In genomic region chr3:153944335-153944990, GRCm38 (mm10) we compare ENCODE assay signal across 8 mouse cellular contexts. TPM values are rescaled to one million over a fixed set of nuclear protein-coding genes. Genes with fewer than 3 reads are reported as not detected.
A peak's percentile ranks its signal among the peaks of the same experiment; 100 is the strongest.
DNase-seq lines count a peak whose midpoint lies in the region; ATAC-seq and TF ChIP-seq lines count a peak whose summit lies in the region.

Acadm (minus strand) TSS chr3:153944632.

- H3K4me1 ChIP-seq in heart, embryonic 11.5 days (ENCODE audit: control insufficient read depth, insufficient read depth, low read length): peaks cover 9% of the 10 kb centered on the region
- H3K4me1 ChIP-seq in kidney, embryonic 16.5 days (ENCODE audit: insufficient read depth, low read length): peaks cover 14% of the 10 kb centered on the region
- peaks cover 15% of the 10 kb centered on the region for H3K4me1 ChIP-seq in liver, adult 2 months (ENCODE audit: control insufficient read depth, insufficient read depth, low read length)

- peak within 1 kb of the TSS; percentile 81 for H3K9ac ChIP-seq in heart, embryonic 11.5 days (ENCODE audit: low read depth, low read length)
- H3K9ac ChIP-seq in kidney, embryonic 16.5 days (replicated peaks; ENCODE audit: low read length): peak within 1 kb of the TSS; percentile 75
- peak within 1 kb of the TSS; percentile 88 for H3K9ac ChIP-seq in liver, adult 2 months (ENCODE audit: low read depth, low read length)

- under 1% methylated on average over 41 of the region's 41 CpGs for WGBS in heart, embryonic 11.5 days (ENCODE audit: insufficient replicate concordance)
- under 1% methylated on average over 41 of the region's 41 CpGs for WGBS in kidney, embryonic 16.5 days
- WGBS in liver, adult 2 months: under 1% methylated on average over 41 of the region's 41 CpGs

- peak within 1 kb of the TSS; percentile 90 for H3K27ac ChIP-seq in heart, embryonic 11.5 days (ENCODE audit: low read depth, low read length)
- H3K27ac ChIP-seq in kidney, embryonic 16.5 days (ENCODE audit: low read length): peak within 1 kb of the TSS; percentile 59
- H3K27ac ChIP-seq in liver, adult 2 months (replicated peaks; ENCODE audit: insufficient read depth, low read depth, low read length): peak within 1 kb of the TSS; percentile 86

- no peaks in the 10 kb centered on the region for H3K27me3 ChIP-seq in heart, embryonic 11.5 days (ENCODE audit: control insufficient read depth, insufficient read depth, low read length)
- H3K27me3 ChIP-seq in kidney, embryonic 16.5 days (ENCODE audit: insufficient read depth, low read length): no peaks in the 10 kb centered on the region
- H3K27me3 ChIP-seq in liver, adult 2 months (ENCODE audit: control insufficient read depth, insufficient read depth, low read length): no peaks in the 10 kb centered on the region
- no peaks in the 10 kb centered on the region for H3K27me3 ChIP-seq in myocyte (ENCODE audit: control insufficient read depth, insufficient read depth, insufficient read length)
- H3K27me3 ChIP-seq in splenic B cell, adult 2 months (ENCODE audit: control insufficient read depth, insufficient read depth, low read length, poor library complexity, severe bottlenecking): no peaks in the 10 kb centered on the region

- H3K36me3 ChIP-seq in heart, embryonic 11.5 days (ENCODE audit: control insufficient read depth, insufficient read depth, low read length): no peaks in the 10 kb centered on the region; the same call in 1 of the 2 replicates
- H3K36me3 ChIP-seq in kidney, embryonic 16.5 days (ENCODE audit: insufficient read depth, low read length): no peaks in the 10 kb centered on the region; the same call in 1 of the 2 replicates
- H3K36me3 ChIP-seq in liver, adult 2 months (ENCODE audit: control insufficient read depth, insufficient read depth, low read length): peaks cover 9% of the 10 kb centered on the region
- no peaks in the 10 kb centered on the region for H3K36me3 ChIP-seq in myocyte (ENCODE audit: control insufficient read depth, insufficient read depth)
- H3K36me3 ChIP-seq in splenic B cell, adult 2 months (ENCODE audit: control insufficient read depth, insufficient read depth, low read length, poor library complexity, severe bottlenecking): no peaks in the 10 kb centered on the region; the same call in 1 of the 2 replicates

- TF ChIP-seq CTCF in liver, adult 2 months (IDR thresholded peaks at IDR 0.05; ENCODE audit: low read depth, low read length): no peak

- no peaks in the 10 kb centered on the region for H3K9me3 ChIP-seq in heart, embryonic 11.5 days (replicated peaks; ENCODE audit: control insufficient read depth, low read length)
- H3K9me3 ChIP-seq in kidney, embryonic 16.5 days (ENCODE audit: low read length): no peaks in the 10 kb centered on the region

- peak within 1 kb of the TSS; percentile 29 for H3ac ChIP-seq in myocyte (ENCODE audit: control insufficient read depth, insufficient read length)

- H3K4me2 ChIP-seq in heart, embryonic 11.5 days: peak within 1 kb of the TSS; percentile 76
- H3K4me2 ChIP-seq in kidney, embryonic 16.5 days (replicated peaks; ENCODE audit: low read depth, low read length): peak within 1 kb of the TSS; percentile 51
- peak within 1 kb of the TSS; percentile 89 for H3K4me2 ChIP-seq in myocyte (ENCODE audit: low read depth)

- peak; percentile 91 for ATAC-seq in erythroblast, adult 5-6 weeks (replicated peaks; ENCODE audit: low FRiP score, poor library complexity, severe bottlenecking)
- ATAC-seq in heart, embryonic 11.5 days (replicated peaks; ENCODE audit: insufficient number of reproducible peaks, low FRiP score, low TSS enrichment): peak; percentile 98
- peak; percentile 98 for ATAC-seq in kidney, embryonic 16.5 days (ENCODE audit: low FRiP score, low TSS enrichment)

- peak; percentile 94 for TF ChIP-seq POLR2A in liver, adult 2 months (IDR thresholded peaks at IDR 0.05; ENCODE audit: extremely low read depth, insufficient read depth, low read length)
- TF ChIP-seq POLR2A in myocyte (IDR thresholded peaks at IDR 0.05; ENCODE audit: insufficient read length, low read depth): peak; percentile 93

- peak; percentile 98 to 99 for DNase-seq in B cell, adult 2 months
- peak; percentile 97 for DNase-seq in brain, adult 2 months (ENCODE audit: low read depth, low spot score)
- DNase-seq in liver, adult 2 months (ENCODE audit: extremely low read depth, low read depth, low spot score): peak; percentile 99
- DNase-seq in splenic B cell, adult 2 months (ENCODE audit: low read depth, low spot score): peak; percentile 99

- peak within 1 kb of the TSS; percentile 72 for H3K4me3 ChIP-seq in heart, embryonic 11.5 days (ENCODE audit: low read depth, low read length)
- H3K4me3 ChIP-seq in kidney, embryonic 16.5 days (ENCODE audit: low read length): peak within 1 kb of the TSS; percentile 65
- H3K4me3 ChIP-seq in liver, adult 2 months (ENCODE audit: insufficient read depth, low read depth, low read length): peak within 1 kb of the TSS; percentile 79
- peak within 1 kb of the TSS; percentile 63 for H3K4me3 ChIP-seq in myocyte

- H3K79me2 ChIP-seq in liver, adult 2 months (ENCODE audit: control insufficient read depth, insufficient read depth, low read length): no peaks in the 10 kb centered on the region; the same call in 1 of the 2 replicates
- H3K79me2 ChIP-seq in myocyte (ENCODE audit: control insufficient read depth, insufficient read depth): peaks cover 13% of the 10 kb centered on the region

TF ChIP-seq in myocyte, 11 proteins besides CTCF, POLR2A, EP300 and RAD21:
- TF ChIP-seq CEBPB (IDR thresholded peaks at IDR 0.05; ENCODE audit: insufficient read depth, poor library complexity, severe bottlenecking) (no peak), SRF (IDR thresholded peaks at IDR 0.05; ENCODE audit: control insufficient read depth, insufficient read length, low read depth) (peak; percentile 5), MYOG (IDR thresholded peaks at IDR 0.05; ENCODE audit: control insufficient read depth in 1 of 3, insufficient read depth in 1 of 3, insufficient read length in 2 of 3, low read depth in 2 of 3) (no peak), USF1 (IDR thresholded peaks at IDR 0.05; ENCODE audit: low read depth) (no peak), MAX (IDR thresholded peaks at IDR 0.05; ENCODE audit: low read depth) (no peak), TCF3 (IDR thresholded peaks at IDR 0.05; ENCODE audit: insufficient read length, low read depth) (no peak), MYOD1 (IDR thresholded peaks at IDR 0.05; ENCODE audit: control insufficient read depth in 1 of 3, insufficient read length in 2 of 3, low read depth in 2 of 3) (no peak), REST (IDR thresholded peaks at IDR 0.05; ENCODE audit: insufficient read depth, insufficient read length) (peak; percentile 13), POLR2AphosphoS2 (IDR thresholded peaks at IDR 0.05; ENCODE audit: insufficient read length, low read depth) (peak; percentile 94)

RNA-seq across cellular contexts. Expression of gene Acadm, which starts in this region (rescaled TPM):
- total RNA-seq in erythroblast, adult 5-6 weeks (2015; ENCODE audit: low replicate concordance): 25.6 and 25.9 TPM in 2 replicates
- 25.6 TPM in 2 replicates for total RNA-seq in erythroblast, adult 5-6 weeks (2017; ENCODE audit: low replicate concordance)
- polyA plus RNA-seq in heart, embryonic 11.5 days (2014; fragmentation: Nextera tagmentation; extraction: Ambion mirVana): 160 and 165 TPM in 2 replicates
- 150 and 164 TPM in 2 replicates for polyA plus RNA-seq in kidney, embryonic 16.5 days (2015; fragmentation: Nextera tagmentation; extraction: Ambion mirVana)
- total RNA-seq in liver, adult 2 months (2014; rRNA removed): 320 and 383 TPM in 2 replicates
- polyA plus RNA-seq in liver, adult 2 months (2012; rRNA removed): 91.8 and 151 TPM in 2 replicates
- polyA plus RNA-seq in myocyte (2012; fragmentation: generic; extraction: Trizol): 36.8 TPM

Comparison
In these comparisons a context has a peak if more than half of its experiments do, and no peak if none do; other contexts are left out.
1. Peak in every context shown above with its lines: DNase-seq, ATAC-seq, H3K4me3 ChIP-seq and H3K27ac ChIP-seq.
2. RNA of gene Acadm (total RNA-seq): 320 to 383 TPM in liver, adult 2 months; 25.6 to 25.9 TPM in erythroblast, adult 5-6 weeks; every median in the first group is over 10 times any median in the second.